Mouse (Mus musculus) 416B (cell line): ENCODE measurements at regions not wholly inside any gene's neighbourhood (a gene's known extent, or its start where the extent isn't known, plus 50 kb on each side); places are given as distances from the start of the nearest gene placed in this dataset.

Experiments
- DNase-seq: peaks from one replicate; pipeline ENCODE4 v3.0.0; 2011; ENCODE audit warnings: low read depth

DNA sequence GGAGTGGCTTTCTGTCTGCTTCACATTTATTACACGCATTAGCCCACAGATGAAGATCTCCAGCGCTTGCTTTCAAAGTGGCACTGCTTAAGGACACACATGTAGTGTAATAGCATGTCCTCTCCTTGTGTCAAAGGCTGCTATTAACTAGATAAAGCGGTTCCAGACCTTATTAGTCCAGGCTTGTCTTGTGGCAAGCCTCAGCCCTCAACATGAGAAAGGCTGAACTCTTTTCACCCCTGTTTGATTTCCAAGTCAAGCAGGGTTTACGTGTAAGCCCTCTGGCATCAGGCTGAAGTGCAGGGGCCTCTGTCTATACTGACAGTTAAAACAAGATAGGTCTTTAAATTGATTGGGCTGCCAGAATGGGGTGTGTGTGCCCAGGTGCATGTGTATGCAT lies 403.7 kb upstream of the Adamts16 start:
- DNase-seq: no peak

- DNase-seq: no peak
These were observed 398.2 kb upstream of the Adamts16 start for GRCm38 (mm10) chr13:71239782-71240181.

GRCm38 (mm10) chr13:71235338-71235737 lies 393.7 kb upstream of the Adamts16 start:
- DNase-seq: no peak

- DNase-seq: no peak
These were observed 389.6 kb upstream of the Adamts16 start for GRCm38 (mm10) chr13:71231182-71231581.

- DNase-seq: no peak
These were observed 373.2 kb upstream of the Adamts16 start for GRCm38 (mm10) chr13:71214776-71215175.

- DNase-seq: no peak
These were observed 369.8 kb upstream of the Adamts16 start for GRCm38 (mm10) chr13:71211363-71211762.

DNA sequence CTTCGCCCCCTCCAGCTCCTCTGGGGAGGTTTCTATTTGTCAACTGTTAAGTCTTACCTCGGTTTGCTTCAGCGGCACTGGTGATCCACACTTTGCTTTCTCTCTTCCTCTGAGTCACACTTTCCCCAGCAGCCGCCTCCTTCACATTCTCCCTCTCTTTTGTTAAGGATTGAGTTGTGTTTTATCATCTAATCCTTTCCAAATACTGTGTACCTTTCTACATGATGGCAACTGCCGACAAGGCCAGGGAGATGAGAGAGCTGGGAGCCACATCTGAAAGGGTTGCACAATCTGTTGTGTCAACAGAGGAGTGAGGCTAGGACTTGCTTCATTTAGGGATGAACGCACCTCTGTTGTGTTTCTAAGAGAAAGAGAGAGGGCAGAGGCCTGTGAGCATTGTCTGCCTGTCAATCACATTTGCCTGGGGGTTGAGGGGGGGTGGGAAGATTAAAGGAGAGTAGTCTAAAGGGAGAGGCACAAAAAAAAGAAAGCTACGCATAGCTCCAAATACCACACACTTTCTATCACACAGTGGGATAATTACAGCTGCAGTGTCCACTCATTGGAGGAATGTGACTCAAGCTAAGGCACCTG lies 369.1 kb upstream of the Adamts16 start:
- no peak for DNase-seq

- DNase-seq: no peak
These were observed 364.1 kb upstream of the Adamts16 start for GRCm38 (mm10) chr13:71205708-71206107.

DNA sequence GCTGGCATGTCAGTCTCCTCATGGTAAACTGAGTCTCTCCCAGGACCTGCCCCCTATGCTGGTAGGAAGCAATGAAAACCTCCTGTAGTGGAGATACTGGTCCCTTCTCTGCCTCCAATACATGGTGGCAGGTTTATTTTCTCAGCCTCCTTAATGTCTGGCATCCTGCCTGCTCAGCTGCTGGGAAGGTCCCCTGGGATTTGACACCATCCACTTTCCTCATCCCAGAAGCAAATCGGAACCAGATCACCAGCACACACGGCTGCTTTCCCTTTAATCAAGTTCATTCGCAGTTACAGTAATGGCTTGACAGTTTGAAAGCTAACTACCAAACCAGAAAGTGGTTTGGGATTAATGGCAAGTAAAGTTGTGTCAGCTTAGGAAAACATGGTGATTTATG lies 359.0 kb upstream of the Adamts16 start:
- DNase-seq: no peak

DNA sequence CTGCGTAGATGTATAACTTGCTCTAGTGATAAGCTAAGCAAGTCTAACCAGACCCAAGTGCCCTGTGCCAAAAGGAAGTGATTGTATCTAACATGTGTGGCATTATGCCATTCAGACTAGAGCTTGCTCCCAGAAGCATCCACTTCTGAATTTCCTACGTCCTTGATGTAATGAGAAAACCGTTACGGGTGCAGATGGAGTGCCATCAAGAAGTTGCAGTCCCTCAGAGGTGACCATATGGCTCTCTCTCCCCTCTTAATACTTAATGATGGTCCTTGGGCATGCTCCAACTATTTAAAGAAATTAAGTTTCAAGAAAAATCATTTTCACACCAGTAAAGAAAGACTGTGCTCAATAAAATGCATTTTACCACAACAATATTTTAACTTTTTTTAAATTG lies 354.1 kb upstream of the Adamts16 start:
- DNase-seq: no peak

GRCm38 (mm10) chr13:71184500-71184899 lies 342.9 kb upstream of the Adamts16 start:
- DNase-seq: no peak

DNA sequence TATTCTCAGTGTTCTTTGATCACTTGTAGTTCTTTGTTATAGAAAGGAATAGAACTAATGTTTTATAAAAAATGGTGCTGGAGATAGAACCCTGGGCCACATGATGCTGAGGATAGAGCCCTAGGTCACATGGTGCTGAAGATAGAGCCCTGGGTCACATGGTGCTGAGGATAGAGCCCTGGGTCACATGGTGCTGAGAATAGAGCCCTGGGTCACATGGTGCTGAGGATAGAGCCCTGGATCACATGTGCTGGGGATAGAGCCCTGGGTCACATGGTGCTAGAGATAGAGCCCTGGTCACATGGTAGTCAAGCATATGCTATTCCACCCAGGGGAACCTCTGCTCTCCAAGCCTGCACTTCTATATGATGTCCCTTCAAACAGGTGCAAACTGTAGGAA lies 337.5 kb upstream of the Adamts16 start:
- no peak for DNase-seq

- DNase-seq: no peak
These were observed 332.7 kb upstream of the Adamts16 start for GRCm38 (mm10) chr13:71174335-71174734.

DNA sequence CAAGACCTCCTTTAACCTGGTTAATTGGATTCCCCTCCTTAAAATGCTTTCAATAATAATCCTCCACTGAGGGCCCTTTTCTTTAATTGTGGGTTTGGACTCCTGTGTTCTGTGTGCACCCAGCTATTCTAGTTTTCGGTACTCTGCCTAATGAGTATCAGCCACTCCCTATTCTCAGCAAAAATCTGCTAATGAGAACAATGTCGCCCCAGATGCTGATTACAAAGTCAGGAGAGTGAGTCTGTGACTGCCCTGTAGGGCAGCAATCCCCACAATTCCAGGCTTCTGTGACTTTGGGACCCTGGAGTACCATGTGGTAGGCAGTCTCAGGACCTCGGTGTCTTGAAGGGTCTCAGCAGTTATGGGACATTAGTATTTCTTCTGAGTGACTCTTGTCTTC lies 324.6 kb upstream of the Adamts16 start:
- DNase-seq: no peak

GRCm38 (mm10) chr13:71165096-71165920 lies 323.7 kb upstream of the Adamts16 start:
- DNase-seq: no peak

GRCm38 (mm10) chr13:71164012-71164411 lies 322.4 kb upstream of the Adamts16 start:
- DNase-seq: no peak

DNA sequence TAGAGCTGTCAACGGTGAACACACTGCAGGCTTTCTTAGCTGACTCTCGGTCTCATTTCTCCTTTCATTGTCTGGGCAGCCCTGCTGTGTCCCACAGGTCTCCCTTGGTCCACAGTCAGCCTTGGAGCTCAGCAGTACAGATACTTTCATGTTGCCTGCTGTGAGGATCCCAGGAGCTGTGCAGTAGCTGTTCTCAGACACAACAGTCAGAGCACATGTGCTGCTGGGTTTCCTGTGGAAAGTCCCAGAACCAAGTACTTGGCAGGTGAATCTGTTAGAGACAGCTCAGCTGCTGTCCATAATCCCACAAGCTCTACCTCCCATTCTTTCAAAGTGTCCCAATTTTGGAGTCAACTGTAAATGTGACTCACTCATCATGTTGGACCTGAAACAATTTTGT lies 321.3 kb upstream of the Adamts16 start:
- no peak for DNase-seq

- no peak for DNase-seq
These were observed 316.8 kb upstream of the Adamts16 start for GRCm38 (mm10) chr13:71158300-71158860.

- no peak for DNase-seq
These were observed 316.2 kb upstream of the Adamts16 start for GRCm38 (mm10) chr13:71157656-71158299.

GRCm38 (mm10) chr13:71150092-71150491 lies 308.5 kb upstream of the Adamts16 start:
- no peak for DNase-seq

GRCm38 (mm10) chr13:71149303-71149696 lies 307.7 kb upstream of the Adamts16 start:
- DNase-seq: no peak

- no peak for DNase-seq
These were observed 307.1 kb upstream of the Adamts16 start for GRCm38 (mm10) chr13:71148491-71149302.
